Mouse (Mus musculus) CD4-positive helper T cell, adult 2 months (primary cell): ENCODE measurements around the gene Acacb.

Experiments
- DNase-seq: peaks from one replicate; pipeline ENCODE4 v3.0.0-alpha.2; 2012; ENCODE audit warnings: low read depth, missing footprints, low spot score

The Acacb gene

DNA sequence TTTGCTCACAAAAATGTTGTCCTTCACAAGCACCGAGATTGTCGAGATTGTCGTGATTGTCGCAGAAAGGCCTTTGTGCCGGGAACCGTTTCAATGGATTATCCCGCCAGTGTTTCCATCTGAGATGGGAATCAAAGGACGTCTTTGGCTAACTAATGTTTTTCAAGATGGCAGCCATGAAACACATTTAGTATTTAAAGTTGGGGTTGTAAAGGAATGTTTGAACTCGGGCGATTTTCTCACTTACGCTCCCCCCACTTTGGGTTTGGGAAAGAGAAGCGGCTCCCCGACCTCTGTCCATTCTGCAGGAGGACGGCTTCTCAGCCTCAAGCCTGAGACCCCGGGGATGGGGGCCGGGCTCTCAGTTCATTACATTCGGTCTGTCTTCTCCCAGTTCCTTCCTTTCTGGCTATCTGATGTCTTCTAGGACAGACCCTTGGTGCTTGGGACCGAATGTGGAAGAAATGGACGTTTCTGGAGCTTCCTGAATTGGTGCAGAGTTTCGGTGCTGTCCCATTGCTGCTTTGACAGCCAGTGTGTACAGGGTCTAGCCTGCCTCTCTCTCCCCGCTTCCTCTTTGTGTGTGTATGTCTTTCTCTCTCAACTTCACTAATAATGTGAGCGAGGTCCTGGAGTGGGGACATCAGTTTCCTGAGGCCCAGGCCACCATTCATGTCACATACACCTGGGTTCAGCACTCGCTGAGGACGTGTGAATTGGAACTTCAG, 153.7 kb downstream of the Acacb start:
- DNase-seq, result no peak
